Mouse (Mus musculus): ENCODE measurements around the gene Olfr1105.

The Olfr1105 gene

GRCm38 (mm10) chr2:87036431-87036830 lies at the start of gene Olfr1105:
Gene Olfr1105, minus strand, starts transcription at chr2:87036531.
- DNase-seq = no peak

- DNase-seq = no peak
These were observed 39.4 kb upstream of the Olfr1105 start, which contains the start of gene Olfr1107 for GRCm38 (mm10) chr2:87075717-87076116. Gene Olfr1107, minus strand, starts transcription at chr2:87075817.

- no peak for DNase-seq
These were observed 15.8 kb upstream of the Olfr1105 start, which contains the start of gene Olfr1106 for GRCm38 (mm10) chr2:87052173-87052572. Gene Olfr1106, minus strand, starts transcription at chr2:87052273.

DNA sequence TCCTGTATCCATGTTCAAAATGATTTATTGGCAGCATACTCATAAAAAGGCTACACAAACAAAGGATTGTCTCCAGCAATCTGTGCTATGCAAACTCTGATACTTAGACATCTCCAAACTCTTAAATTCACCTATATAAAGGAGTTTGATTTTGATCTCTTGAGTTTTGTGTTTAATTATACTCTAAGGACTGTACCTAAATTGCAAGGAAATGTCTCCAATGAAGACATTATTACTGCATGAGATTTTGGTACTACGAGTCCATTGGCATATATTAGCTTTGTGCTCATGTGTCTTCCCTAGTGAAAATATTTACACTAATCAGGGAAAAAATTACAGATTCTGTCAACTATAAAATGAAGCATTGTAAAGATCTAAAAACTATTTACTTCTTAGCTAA lies 9.4 kb downstream of the Olfr1105 start, which contains the start of gene Olfr1104:
TSS of gene Olfr1104 (minus strand) at position 101 of the 400 bp plus-strand sequence.
- no peak for DNase-seq

GRCm38 (mm10) chr2:86998098-86998497 lies 38.2 kb downstream of the Olfr1105 start, which contains the start of gene Olfr1102:
Gene Olfr1102, plus strand, starts transcription at chr2:86998398.
- DNase-seq = no peak

GRCm38 (mm10) chr2:86991121-86991520 lies 45.2 kb downstream of the Olfr1105 start, which contains the start of gene Olfr1101:
Gene Olfr1101, minus strand, starts transcription at chr2:86991221.
- no peak for DNase-seq

All from lung, adult 18-20 months (tissue).